Mouse (Mus musculus): Measurements from ENCODE around the gene Zfp385c. TPM values are rescaled to one million over a fixed set of nuclear protein-coding genes. Genes with fewer than 3 reads are reported as not detected.
"Not testable (repeated sequence)": the region's sequence is repeated elsewhere in the genome, so short reads cannot be mapped to it uniquely, and the experiment has no call there.

Zfp385c gene
- total RNA-seq, 2 experiments from 2014 or later, result not detected

DNA sequence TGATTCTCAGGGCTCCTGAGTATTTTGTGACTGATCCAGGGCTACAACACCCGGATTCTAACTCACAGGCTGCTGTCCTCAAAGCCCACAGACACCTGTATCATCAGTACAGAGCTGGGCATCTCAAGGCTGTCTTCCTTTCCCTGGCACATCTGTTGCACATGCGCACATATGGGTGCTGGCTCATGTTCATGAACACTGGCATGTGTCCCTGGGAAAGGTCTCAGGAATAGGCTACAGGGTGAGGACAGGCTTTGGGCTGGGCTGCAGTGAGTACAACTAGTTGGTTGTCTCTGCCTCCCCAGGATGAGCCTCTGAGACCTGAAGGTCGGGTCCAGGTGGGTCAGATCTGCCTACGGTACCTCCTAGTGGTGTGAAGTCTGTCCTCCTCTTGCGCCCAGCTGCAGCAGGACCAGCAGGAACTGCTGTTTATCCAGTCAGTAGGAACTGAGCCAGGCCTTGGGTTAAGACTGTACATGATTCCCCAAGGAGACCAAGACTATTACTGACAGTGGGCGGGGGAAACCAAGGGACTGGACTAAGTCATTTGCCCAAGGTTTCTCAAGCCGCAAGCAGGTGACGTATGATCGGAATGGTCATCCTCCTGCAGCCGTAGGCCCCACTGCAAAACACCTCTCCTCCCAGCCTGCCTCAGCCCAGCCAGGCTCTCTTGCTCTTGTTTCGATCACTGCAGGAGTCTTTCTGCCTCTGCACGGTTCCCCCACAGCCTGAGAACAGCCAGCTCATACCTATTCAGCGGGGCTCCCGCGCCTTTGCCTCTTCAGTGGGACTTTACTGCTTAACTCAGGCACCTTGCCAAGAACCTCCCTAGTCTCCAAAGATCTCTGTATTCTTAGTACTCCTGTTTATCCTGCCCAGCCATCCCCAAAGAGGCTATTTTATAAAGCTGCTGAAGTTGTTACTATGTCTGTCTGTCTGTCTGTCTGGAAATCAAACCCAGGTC lies 48.4 kb downstream of the Zfp385c start:
- ATAC-seq (replicated peaks; ENCODE audit: low FRiP score, low TSS enrichment, poor library complexity, severe bottlenecking), result no peak

DNA sequence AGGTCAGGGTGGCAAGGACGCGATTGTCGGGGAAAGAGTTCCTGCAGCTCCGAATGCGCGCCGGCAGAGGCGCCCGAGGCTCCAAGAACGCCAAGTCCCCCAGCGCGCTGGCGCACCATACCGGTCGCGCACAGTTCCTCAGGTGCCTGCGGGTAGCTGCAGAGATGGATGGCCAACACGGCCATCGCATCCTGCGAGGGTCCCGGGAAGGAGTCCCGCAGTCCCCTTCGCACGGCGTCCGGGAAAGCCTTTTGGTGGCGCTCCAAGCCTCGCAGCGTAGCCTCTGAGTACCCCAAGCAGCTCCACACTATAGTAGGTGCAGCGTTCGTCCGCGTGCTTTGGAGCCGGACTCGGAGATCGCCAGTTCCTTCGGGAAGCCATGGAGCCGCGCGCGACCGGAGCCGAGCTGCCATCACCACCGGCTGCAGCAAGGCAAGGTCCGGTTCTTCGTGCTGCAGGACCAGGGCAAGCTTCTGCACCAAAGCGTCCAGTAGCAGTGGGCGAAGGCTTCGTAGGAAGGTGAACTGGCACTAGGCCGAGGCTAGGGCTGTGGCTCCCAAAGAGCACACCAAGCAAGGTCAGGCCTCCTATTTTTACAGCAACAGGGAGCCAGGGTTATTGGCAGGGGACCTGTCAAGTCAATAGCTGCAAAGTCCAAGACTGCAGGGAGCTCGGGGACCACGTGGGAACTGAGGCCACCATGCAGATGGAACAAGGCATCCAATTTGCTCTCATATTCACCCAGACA lies 51.9 kb downstream of the Zfp385c start:
- peak; percentile 64 for ATAC-seq (replicated peaks; ENCODE audit: low FRiP score, low TSS enrichment, poor library complexity, severe bottlenecking)

GRCm38 (mm10) chr11:100634530-100634929 lies 57.7 kb downstream of the Zfp385c start:
- ATAC-seq (replicated peaks; ENCODE audit: low FRiP score, low TSS enrichment, poor library complexity, severe bottlenecking), result no peak

DNA sequence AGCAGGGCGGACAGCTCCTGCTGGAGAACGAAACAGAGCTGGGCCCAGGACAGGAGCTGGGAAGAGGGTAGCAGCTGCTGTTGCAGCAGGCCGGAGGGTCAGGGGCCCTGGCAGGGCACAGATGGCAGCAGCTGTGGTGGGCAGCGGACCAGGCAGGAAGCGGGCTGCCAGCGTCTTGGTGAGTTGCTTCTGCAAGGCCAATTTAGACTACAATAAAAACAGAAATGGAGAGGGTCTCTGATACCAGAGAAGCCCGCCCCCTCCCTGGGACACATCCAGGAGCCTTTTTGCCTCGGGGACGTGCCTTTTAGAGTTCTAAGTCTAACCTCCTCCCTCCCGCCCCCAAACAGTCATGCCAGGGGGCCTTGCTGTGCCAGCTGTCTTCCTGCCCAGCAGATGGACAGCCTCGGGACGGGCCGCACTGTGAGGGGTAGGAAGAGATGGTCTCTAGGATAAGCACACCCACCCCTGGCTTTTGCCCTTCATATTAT lies 63.3 kb downstream of the Zfp385c start:
- ATAC-seq (replicated peaks; ENCODE audit: low FRiP score, low TSS enrichment, poor library complexity, severe bottlenecking), result no peak

DNA sequence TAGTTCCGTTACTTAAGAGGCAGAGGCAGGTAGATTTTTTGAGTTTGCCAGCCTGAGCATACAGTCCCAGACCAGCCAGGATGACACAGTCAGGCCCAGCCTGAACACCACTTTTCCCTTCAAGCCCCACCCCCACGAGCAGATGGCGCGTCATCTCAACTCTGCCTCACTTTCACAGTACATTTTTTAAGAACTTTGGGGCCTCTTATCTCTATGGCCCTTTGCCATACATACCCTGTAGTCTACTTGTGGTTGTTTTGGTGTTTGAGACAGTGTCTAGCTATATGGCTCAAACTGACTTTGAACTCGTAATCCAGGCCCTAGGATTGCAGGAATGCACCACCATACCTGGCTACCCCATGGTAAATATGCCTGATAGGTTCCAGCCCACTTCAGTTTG lies 64.2 kb downstream of the Zfp385c start:
- ATAC-seq (replicated peaks; ENCODE audit: low FRiP score, low TSS enrichment, poor library complexity, severe bottlenecking), result peak; percentile 41

DNA sequence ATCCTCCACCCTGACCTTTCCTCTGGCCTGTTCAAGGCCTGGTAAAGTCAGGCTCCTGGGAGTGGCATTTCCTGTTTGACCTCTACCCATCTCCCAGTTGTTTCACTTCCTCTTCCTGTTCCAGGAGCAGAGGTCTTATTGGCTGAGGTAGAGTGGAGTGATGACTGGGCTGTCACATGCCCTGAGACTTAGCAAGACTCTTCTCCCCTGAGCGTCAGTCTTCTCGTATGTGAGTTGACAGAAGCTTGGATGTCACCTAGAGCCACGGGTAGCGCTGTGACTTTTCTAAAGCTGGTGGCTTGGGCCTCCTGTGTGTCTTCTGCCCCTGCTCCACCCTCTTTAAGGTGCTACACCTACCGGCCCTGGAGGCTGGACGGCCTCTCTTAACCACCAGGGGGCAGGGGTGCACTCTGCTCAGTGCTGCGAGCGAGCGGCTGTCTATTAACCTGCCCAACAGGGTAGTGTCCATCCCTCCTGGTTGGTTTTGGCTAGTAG lies 65.5 kb downstream of the Zfp385c start:
- peak; percentile 72 for ATAC-seq (replicated peaks; ENCODE audit: low FRiP score, low TSS enrichment, poor library complexity, severe bottlenecking)

GRCm38 (mm10) chr11:100625754-100626700 lies 66.2 kb downstream of the Zfp385c start:
- no peak for ATAC-seq (replicated peaks; ENCODE audit: low FRiP score, low TSS enrichment, poor library complexity, severe bottlenecking)

DNA sequence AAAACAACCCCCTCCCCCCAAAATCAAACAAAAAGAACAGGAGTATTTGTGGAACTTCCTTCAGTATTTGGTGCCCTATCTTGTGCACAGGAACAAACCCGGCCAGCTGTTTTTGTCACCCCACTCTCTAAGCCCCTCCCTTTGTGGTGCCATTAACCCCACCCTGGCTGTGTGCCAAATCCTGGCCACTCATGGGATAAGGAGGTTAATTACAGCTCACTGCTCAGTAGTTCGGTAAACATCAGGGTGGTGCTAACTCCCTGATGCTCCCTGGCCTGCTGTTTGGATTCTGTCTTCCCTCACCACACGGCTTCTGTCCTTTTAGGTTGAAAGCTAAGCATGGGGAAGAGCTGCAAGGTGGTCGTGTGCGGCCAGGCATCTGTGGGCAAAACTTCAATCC lies 68.4 kb downstream of the Zfp385c start:
- ATAC-seq (replicated peaks; ENCODE audit: low FRiP score, low TSS enrichment, poor library complexity, severe bottlenecking), result no peak

GRCm38 (mm10) chr11:100622714-100623113 lies 69.5 kb downstream of the Zfp385c start:
- peak; percentile 69 for ATAC-seq (replicated peaks; ENCODE audit: low FRiP score, low TSS enrichment, poor library complexity, severe bottlenecking)

DNA sequence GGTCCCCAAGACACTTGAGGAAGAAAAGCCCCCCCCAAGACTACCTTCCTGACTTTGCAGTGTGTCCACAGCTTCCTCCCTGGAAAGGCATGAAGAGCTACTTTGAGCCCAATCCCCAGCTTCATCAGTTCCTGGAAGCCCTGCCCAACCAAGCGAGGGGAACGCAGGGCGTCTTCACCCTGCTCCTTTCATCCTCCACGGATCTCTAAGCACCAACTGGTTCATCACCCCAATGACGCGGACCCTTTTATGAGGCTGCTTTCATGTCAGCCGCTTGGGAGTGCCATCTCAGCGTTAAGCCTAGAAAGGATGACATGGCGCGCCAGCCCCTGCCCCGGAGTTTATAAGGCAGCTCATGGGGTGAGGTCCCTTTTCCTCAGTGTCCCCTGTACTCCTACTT lies 72.3 kb downstream of the Zfp385c start, which contains the start of gene Dnajc7:
TSS of gene Dnajc7 (minus strand) at position 187 of the 400 bp plus-strand sequence.
- no peak for ATAC-seq (replicated peaks; ENCODE audit: low FRiP score, low TSS enrichment, poor library complexity, severe bottlenecking)

- peak; percentile 86 for ATAC-seq (replicated peaks; ENCODE audit: low FRiP score, low TSS enrichment, poor library complexity, severe bottlenecking)
Observed at GRCm38 (mm10) chr11:100619485-100619975, 72.7 kb downstream of the Zfp385c start.

DNA sequence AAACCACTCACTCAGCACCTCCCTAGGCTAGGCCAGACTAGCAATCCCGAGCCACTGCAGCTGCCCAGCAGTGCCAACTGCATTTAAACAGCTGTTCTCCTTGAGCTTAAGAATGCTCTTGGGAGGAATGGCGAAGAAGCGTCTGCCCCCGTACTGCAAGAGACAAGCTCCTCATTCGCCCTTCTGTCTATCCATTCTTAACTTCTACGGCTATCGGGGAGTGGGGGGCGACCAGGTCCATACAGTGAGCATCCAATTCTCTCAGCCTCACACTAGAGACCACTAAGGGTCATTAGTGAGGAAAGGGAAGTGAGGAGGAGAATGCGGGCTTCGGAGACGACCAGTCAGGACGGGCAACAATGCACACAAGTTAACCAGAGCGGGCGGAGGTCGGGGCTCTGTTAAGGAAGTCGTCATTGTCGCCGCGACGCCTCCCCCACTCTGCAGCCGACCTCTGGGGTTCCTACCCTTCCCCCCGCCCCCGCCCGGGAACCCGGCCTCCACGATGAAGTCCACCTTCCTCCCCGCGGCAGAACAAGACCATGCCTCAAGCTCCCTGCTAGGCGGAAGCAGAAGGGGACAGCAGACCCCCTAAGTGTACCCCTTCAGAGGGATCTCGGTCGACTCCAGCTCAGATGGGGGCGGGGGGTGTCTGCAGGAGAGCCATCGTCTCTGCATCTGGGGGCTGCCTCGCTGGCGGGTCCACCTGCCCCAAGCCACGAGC lies 73.3 kb downstream of the Zfp385c start, which contains the start of gene Nkiras2:
TSS of gene Nkiras2 (plus strand) at position 484 of the 724 bp plus-strand sequence.
- ATAC-seq (replicated peaks; ENCODE audit: low FRiP score, low TSS enrichment, poor library complexity, severe bottlenecking), result peak; percentile 64

- no peak for ATAC-seq (replicated peaks; ENCODE audit: low FRiP score, low TSS enrichment, poor library complexity, severe bottlenecking)
Observed at GRCm38 (mm10) chr11:100617480-100617879, 74.8 kb downstream of the Zfp385c start.

DNA sequence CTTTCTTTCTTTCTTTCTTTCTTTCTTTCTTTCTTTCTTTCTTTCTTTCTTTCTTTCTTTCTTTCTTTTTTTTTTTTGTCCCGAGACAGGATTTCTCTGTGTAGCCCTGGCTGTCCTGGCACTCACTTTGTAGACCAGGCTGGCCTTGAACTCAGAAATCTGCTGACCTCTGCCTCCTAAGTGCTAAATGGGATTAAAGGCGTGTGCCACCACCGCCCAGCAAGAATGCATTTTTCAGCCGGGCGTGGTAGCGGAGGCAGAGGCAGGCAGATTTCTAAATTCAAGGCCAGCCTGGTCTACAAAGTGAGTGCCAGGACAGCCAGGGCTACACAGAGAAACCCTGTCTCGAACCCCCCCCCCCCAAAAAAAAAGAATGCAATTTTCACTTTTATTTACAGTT lies 75.4 kb downstream of the Zfp385c start:
- ATAC-seq (replicated peaks; ENCODE audit: low FRiP score, low TSS enrichment, poor library complexity, severe bottlenecking), result not testable (repeated sequence)

DNA sequence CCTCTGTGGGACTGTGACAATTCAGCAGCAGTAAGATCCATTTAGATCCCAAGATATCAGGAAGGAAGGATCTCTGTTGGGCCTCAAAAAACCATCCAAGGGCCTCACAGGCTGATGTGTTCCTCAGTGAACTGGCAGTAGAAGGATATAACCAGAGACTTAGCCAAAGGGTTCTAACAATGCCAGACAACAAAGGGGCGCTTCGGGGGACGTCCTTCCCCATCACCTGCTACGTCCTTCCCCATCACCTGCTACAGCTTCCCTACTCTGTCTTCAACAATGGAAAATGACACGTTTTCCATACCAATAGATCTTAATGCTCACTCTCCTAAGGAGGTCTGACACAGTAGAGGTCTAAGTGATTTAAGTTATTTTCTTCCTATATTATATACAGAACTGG lies 75.9 kb downstream of the Zfp385c start:
- no peak for ATAC-seq (replicated peaks; ENCODE audit: low FRiP score, low TSS enrichment, poor library complexity, severe bottlenecking)

DNA sequence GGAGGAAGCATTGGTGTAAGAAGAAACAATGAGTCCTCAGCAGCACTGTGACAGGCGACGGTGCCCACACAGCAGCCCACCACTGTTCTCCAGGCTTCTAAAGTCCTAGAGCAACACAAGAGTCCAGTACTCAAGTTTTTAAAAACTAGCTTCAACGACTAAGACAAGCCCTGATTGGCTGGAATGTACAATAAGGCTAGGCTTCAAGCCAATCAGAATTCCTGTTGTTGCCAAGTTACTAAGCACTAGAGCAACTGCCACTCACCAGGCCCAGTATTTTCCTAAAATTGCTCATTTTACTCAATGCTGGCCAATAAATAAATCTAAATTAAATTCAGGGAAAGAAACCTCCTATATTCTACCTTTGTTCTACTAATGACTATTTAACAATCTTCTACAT lies 79.0 kb downstream of the Zfp385c start:
- no peak for ATAC-seq (replicated peaks; ENCODE audit: low FRiP score, low TSS enrichment, poor library complexity, severe bottlenecking)

- no peak for ATAC-seq (replicated peaks; ENCODE audit: low FRiP score, low TSS enrichment, poor library complexity, severe bottlenecking)
Observed at GRCm38 (mm10) chr11:100611627-100612026, 80.6 kb downstream of the Zfp385c start.
